Mouse (Mus musculus) heart, adult 2 months (tissue): ENCODE data around the gene Mef2d.

Experiments
- CTCF ChIP-seq: fragments of 200-600 bp; IDR thresholded peaks from 2 replicates; pipeline ENCODE4 v1.8.1; 2022; ENCODE audit warnings: antibody characterized with exemption, mild to moderate bottlenecking, moderate library complexity
- EP300 ChIP-seq: fragments of 200-500 bp; IDR thresholded peaks from 2 replicates; pipeline ENCODE4 v1.6.1; 2011; ENCODE audit warnings: low read depth, low read length, control low read depth; ENCODE audit not compliant: insufficient read depth
- POLR2A ChIP-seq: fragments of 200-500 bp; IDR thresholded peaks from 2 replicates; pipeline ENCODE4 v1.6.1; 2011; ENCODE audit warnings: mild to moderate bottlenecking, low read depth, low read length, control low read depth; ENCODE audit not compliant: insufficient read depth

DNA sequence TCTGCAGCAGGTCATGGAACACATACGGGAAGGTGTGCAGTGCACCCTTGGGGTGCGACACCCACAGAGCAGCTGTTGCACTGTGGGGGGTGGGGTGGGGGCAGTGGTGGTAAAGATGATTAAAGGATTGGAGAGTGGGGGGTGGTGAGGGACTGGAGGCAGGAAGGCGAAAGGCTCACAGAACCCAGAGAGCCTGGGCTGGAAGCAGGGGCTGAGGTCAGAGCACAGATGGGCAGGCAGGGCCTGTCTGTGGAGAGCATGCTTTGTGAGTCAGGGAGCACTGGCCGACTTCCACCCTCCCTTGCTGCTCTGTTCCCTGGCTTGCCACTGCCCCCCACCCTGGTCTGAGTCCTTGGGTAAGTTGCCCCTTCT, 3.2 kb downstream of the Mef2d start:
- TF ChIP-seq POLR2A (no peak), CTCF (no peak), EP300 (no peak)
